Mouse (Mus musculus) hindbrain, embryonic 15.5 days (tissue): ENCODE results near the gene Vat1. TPM values are rescaled to one million over a fixed set of nuclear protein-coding genes. Genes with fewer than 3 reads are reported as not detected.

Experiments
- ATAC-seq: fragments of 200-750 bp; cut with Nextera tagmentation; 2 replicates; pipeline ENCODE4 v1.8.0; 2017; ENCODE audit warnings: low read depth, moderate number of reproducible peaks, moderate TSS enrichment; ENCODE audit not compliant: low FRiP score
- H3K27ac ChIP-seq: fragments of 300-500 bp; sonication (generic); replicated peaks from 2 replicates; pipeline ENCODE4 v1.5.1; 2015; ENCODE audit warnings: mild to moderate bottlenecking, inconsistent platforms
- H3K27me3 ChIP-seq: fragments of 300-500 bp; sonication (generic); 2 replicates; pipeline ENCODE4 v1.6.1; 2015; ENCODE audit warnings: control low read depth, inconsistent platforms
- H3K36me3 ChIP-seq: fragments of 300-500 bp; sonication (generic); 2 replicates; pipeline ENCODE4 v1.6.1; 2015; ENCODE audit warnings: control low read depth, inconsistent platforms
- H3K4me1 ChIP-seq: fragments of 300-500 bp; sonication (generic); replicated peaks from 2 replicates; pipeline ENCODE4 v1.6.1; 2015; ENCODE audit warnings: control low read depth, inconsistent platforms
- H3K4me2 ChIP-seq: fragments of 300-500 bp; sonication (generic); 2 replicates; pipeline ENCODE4 v1.6.1; 2015; ENCODE audit warnings: moderate library complexity, mild to moderate bottlenecking, inconsistent platforms
- H3K4me3 ChIP-seq: fragments of 300-500 bp; sonication (generic); 2 replicates; pipeline ENCODE4 v1.5.1; 2015; ENCODE audit warnings: mild to moderate bottlenecking, inconsistent platforms
- H3K9ac ChIP-seq: fragments of 300-500 bp; sonication (generic); 2 replicates; pipeline ENCODE4 v1.6.1; 2015; ENCODE audit warnings: inconsistent platforms
- H3K9me3 ChIP-seq: fragments of 300-500 bp; sonication (generic); 2 replicates; pipeline ENCODE4 v1.6.1; 2016; ENCODE audit warnings: control low read depth, inconsistent platforms
- WGBS: fragments of 180-500 bp; shearing (Covaris S2); methylation state at CpG from one replicate; pipeline ENCODE4 v1.1.7; 2015; 5-methylcytosine and 5-hydroxymethylcytosine counted together
- polyA plus RNA-seq: library from polyadenylated mRNA; unstranded; fragments of >200 nt; fragmentation: Nextera tagmentation; extraction: Ambion mirVana; gene quantifications from 2 replicates; pipeline ENCODE4 v1.2.1, GENCODE M21; 2015

Gene Vat1
- polyA plus RNA-seq = 123 and 135 TPM in 2 replicates

DNA sequence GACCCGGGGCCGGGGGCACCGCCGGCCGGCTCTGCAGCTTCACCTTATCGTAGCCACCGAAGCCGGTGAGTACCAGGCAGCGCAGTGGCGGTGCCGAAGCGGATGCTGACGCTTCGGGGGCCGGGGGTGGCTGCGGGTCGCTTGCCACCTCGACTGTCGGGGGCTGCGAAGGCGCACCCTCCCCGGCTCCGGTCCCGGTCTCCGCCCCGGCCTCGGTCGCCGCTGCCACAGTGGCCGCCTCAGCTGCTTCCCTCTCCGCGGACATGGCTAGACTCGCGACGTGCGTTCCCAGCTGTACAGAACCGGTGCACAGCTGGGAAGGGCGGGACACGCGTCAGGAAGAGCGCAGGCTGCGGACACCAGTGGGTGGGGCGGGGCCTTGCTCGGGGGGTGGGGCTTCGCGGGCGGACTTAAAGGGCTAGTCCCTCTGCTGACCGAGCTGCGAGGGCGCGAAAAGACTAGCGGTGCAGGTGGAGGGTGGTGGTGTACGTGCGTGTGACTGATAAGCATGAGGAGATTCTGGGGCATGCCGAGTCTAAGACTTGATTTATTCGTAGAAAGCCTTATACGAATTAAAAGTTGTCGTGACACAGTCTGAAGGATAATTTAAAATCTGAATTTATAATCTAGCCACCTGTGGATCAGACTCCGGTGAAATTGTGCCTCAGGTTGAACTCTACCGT is at the start of gene Vat1:
Gene Vat1 (minus strand): TSS at position 362 of the 683 bp plus-strand sequence.
- peak within 1 kb of the TSS; percentile 81 for H3K4me2 ChIP-seq
- H3K27ac ChIP-seq = peak within 1 kb of the TSS; percentile 96
- H3K4me3 ChIP-seq = peak within 1 kb of the TSS; percentile 95
- H3K36me3 ChIP-seq = peaks cover 15% of the 10 kb centered on the region
- H3K9ac ChIP-seq = peak within 1 kb of the TSS; percentile 96
- H3K27me3 ChIP-seq = no peaks in the 10 kb centered on the region
- H3K9me3 ChIP-seq = no peaks in the 10 kb centered on the region
- WGBS = under 1% methylated on average over 60 of the region's 60 CpGs
- peak; percentile 75 for ATAC-seq
- peaks cover 65% of the 10 kb centered on the region for H3K4me1 ChIP-seq

- Histone ChIP-seq H3K4me1 (no peaks in the 10 kb centered on the region), H3K4me2 (no peak overlapping the region), H3K4me3 (no peak overlapping the region), H3K36me3 (no peaks in the 10 kb centered on the region), H3K9ac (no peak overlapping the region), H3K27me3 (no peaks in the 10 kb centered on the region), H3K9me3 (no peaks in the 10 kb centered on the region), H3K27ac (no peak overlapping the region)
- WGBS = 91% methylated on average over 7 of the region's 7 CpGs
- no peak for ATAC-seq
Measured at GRCm38 (mm10) chr11:101507090-101507489, 41.1 kb upstream of the Vat1 start.

DNA sequence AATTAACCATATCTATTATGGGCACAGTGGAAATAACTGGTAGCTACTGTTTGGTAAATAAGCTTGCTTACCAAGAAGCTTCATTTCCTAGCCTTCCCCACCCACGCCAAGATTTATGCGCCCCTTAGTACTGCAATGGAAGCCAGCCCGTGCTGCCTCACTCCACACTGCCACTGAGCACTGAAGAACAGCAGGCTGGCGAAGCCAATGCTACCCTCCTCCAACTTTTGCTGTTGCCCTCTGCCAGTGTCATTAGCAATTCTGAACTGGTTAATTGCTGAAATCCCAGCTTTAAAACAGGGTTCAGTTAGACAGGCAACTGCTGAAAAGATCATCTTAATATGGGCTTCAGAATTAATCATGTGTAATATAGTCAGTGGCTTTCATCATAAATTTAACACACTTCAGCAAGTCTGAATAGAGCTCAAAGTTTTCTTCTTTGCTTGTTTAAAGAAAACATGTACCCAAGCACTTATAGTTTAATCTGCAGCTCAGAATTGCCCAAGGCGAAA is 40.3 kb upstream of the Vat1 start:
- H3K4me3 ChIP-seq = no peak overlapping the region
- no peak overlapping the region for H3K4me2 ChIP-seq
- 74% methylated on average over 5 of the region's 5 CpGs for WGBS
- H3K4me1 ChIP-seq = no peaks in the 10 kb centered on the region
- no peak overlapping the region for H3K9ac ChIP-seq
- H3K9me3 ChIP-seq = no peaks in the 10 kb centered on the region
- ATAC-seq = no peak
- no peaks in the 10 kb centered on the region for H3K27me3 ChIP-seq
- no peaks in the 10 kb centered on the region for H3K36me3 ChIP-seq
- no peak overlapping the region for H3K27ac ChIP-seq

DNA sequence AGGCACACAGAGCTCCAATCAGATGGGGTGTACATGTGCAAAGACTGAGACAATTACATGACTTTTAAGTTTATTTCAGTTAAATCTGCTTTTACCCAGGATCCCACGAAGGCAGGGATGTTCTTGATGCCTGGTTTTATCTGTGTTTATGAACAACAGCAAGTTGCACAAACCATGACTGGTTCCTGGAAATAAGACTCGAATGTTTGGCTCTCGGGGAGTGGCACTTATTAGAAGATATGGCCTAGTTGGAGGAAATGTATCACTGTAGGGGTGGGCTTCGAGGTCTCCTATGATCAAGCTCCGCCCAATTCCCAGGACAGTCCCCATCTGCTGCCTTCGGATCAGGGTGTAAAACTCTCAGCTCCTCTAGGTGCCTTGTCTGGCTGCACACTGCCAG is 20.1 kb upstream of the Vat1 start:
- H3K9ac ChIP-seq = no peak overlapping the region
- H3K36me3 ChIP-seq = no peaks in the 10 kb centered on the region
- ATAC-seq = no peak
- H3K27ac ChIP-seq = no peak overlapping the region
- H3K9me3 ChIP-seq = no peaks in the 10 kb centered on the region
- H3K4me1 ChIP-seq = 0 out of 2 replicates have a peak, but pooled peaks cover 3% of the 10 kb centered on the region
- H3K4me2 ChIP-seq = no peak overlapping the region
- WGBS = 76% methylated on average over 6 of the region's 6 CpGs
- H3K27me3 ChIP-seq = no peaks in the 10 kb centered on the region
- H3K4me3 ChIP-seq = no peak overlapping the region

GRCm38 (mm10) chr11:101485509-101486028 is 19.5 kb upstream of the Vat1 start:
- H3K4me1 ChIP-seq = 0 out of 2 replicates have a peak, but pooled peaks cover 3% of the 10 kb centered on the region
- no peak overlapping the region for H3K4me3 ChIP-seq
- H3K4me2 ChIP-seq = no peak overlapping the region
- no peak overlapping the region for H3K9ac ChIP-seq
- H3K27me3 ChIP-seq = no peaks in the 10 kb centered on the region
- no peaks in the 10 kb centered on the region for H3K36me3 ChIP-seq
- WGBS = 46% methylated on average over 6 of the region's 6 CpGs
- no peaks in the 10 kb centered on the region for H3K9me3 ChIP-seq
- H3K27ac ChIP-seq = no peak overlapping the region
- ATAC-seq = no peak

GRCm38 (mm10) chr11:101484814-101485213 is 18.8 kb upstream of the Vat1 start:
- peaks cover 3% of the 10 kb centered on the region; the same call in 1 of the 2 replicates for H3K4me1 ChIP-seq
- WGBS = 88% methylated on average over 7 of the region's 7 CpGs
- no peak overlapping the region for H3K27ac ChIP-seq
- H3K27me3 ChIP-seq = no peaks in the 10 kb centered on the region
- H3K9ac ChIP-seq = no peak overlapping the region
- no peaks in the 10 kb centered on the region for H3K36me3 ChIP-seq
- H3K9me3 ChIP-seq = no peaks in the 10 kb centered on the region
- H3K4me2 ChIP-seq = no peak overlapping the region
- no peak for ATAC-seq
- no peak overlapping the region for H3K4me3 ChIP-seq

GRCm38 (mm10) chr11:101484245-101484644 is 18.2 kb upstream of the Vat1 start:
- 66% methylated on average over 6 of the region's 6 CpGs for whole genome bisulfite sequencing
- H3K4me1 ChIP-seq = peaks cover 7% of the 10 kb centered on the region
- no peak overlapping the region for H3K4me3 ChIP-seq
- H3K9ac ChIP-seq = no peak overlapping the region
- 0 out of 2 replicates have a peak overlapping the region, but pooled peaks have one; percentile 4 for H3K27ac ChIP-seq
- H3K4me2 ChIP-seq = no peak overlapping the region
- H3K36me3 ChIP-seq = no peaks in the 10 kb centered on the region
- no peaks in the 10 kb centered on the region for H3K9me3 ChIP-seq
- no peaks in the 10 kb centered on the region for H3K27me3 ChIP-seq
- ATAC-seq = no peak

- Histone ChIP-seq H3K4me2 (no peak overlapping the region), H3K36me3 (no peaks in the 10 kb centered on the region), H3K27me3 (no peaks in the 10 kb centered on the region), H3K9ac (no peak overlapping the region), H3K4me1 (peaks cover 11% of the 10 kb centered on the region), H3K4me3 (no peak overlapping the region), H3K9me3 (no peaks in the 10 kb centered on the region), H3K27ac (0 out of 2 replicates have a peak overlapping the region, but pooled peaks have one; percentile 4)
- no peak for ATAC-seq
- 11% methylated on average over 3 of the region's 3 CpGs for WGBS
Measured at GRCm38 (mm10) chr11:101483804-101484203, 17.8 kb upstream of the Vat1 start.

DNA sequence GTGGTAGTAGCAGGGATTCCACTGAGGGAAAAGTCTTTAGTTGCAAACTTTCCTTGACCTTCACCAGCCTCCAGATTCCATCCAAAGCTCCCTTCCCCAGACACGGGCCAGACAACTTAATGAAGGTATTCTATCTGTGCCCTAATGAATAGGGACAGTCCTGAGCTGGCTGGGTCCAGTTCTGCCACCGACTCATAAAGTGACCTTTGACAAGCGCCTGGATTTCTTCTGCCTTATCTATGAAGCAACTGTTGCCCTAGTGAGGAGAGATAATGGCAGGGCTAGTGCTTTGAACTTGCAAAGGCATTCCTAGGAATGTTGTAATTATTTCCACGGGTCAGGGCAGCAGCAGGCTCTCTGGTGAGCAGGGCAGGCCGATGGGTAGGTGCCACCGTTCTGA is 14.9 kb upstream of the Vat1 start:
- H3K27me3 ChIP-seq = no peaks in the 10 kb centered on the region
- no peak overlapping the region for H3K9ac ChIP-seq
- no peaks in the 10 kb centered on the region for H3K9me3 ChIP-seq
- no peak overlapping the region for H3K4me3 ChIP-seq
- H3K4me2 ChIP-seq = no peak overlapping the region
- ATAC-seq = no peak
- 55% methylated on average over 6 of the region's 6 CpGs for WGBS
- H3K36me3 ChIP-seq = no peaks in the 10 kb centered on the region
- no peak overlapping the region for H3K27ac ChIP-seq
- peaks cover 21% of the 10 kb centered on the region for H3K4me1 ChIP-seq

DNA sequence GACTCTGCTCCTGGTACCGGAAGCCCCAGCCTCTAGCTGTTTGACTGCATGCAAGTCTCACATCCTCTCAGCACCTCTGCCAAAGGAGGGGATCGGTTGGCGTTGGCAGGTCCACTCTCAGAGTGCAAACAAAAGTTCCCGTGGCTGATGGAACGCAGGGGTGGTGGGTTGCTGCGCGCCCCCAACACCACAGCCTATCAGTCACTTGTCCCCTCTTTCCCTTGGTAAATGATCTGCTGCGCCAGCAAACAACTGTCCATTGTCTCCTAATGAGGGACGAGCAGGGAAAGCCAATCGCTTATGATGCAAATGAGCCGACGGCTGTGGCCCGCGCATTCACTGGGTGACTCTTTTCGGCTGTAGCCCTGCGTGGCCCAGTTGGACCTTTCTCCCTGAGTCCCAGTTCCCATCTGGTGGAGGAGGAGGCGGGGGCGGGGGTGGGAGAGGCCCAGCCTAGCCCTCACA is 13.2 kb upstream of the Vat1 start:
- peak; percentile 50 for ATAC-seq

GRCm38 (mm10) chr11:101477552-101478211 is 11.7 kb upstream of the Vat1 start:
- no peak overlapping the region for H3K4me3 ChIP-seq
- H3K9me3 ChIP-seq = no peaks in the 10 kb centered on the region
- H3K4me2 ChIP-seq = peak overlapping the region; percentile 11
- H3K27ac ChIP-seq = peak overlapping the region; percentile 74
- H3K36me3 ChIP-seq = no peaks in the 10 kb centered on the region
- peak; percentile 78 for ATAC-seq
- no peaks in the 10 kb centered on the region for H3K27me3 ChIP-seq
- peaks cover 22% of the 10 kb centered on the region for H3K4me1 ChIP-seq
- no peak overlapping the region for H3K9ac ChIP-seq
- WGBS = 12% methylated on average over 10 of the region's 10 CpGs

More for the DNA sequence above, 13.2 kb upstream of the Vat1 start:
- H3K4me2 ChIP-seq = peak overlapping the region; percentile 47
- peaks cover 23% of the 10 kb centered on the region for H3K4me1 ChIP-seq
- peak overlapping the region; percentile 11; the same call in 1 of the 2 replicates for H3K4me3 ChIP-seq
- no peaks in the 10 kb centered on the region for H3K9me3 ChIP-seq
- WGBS = 5% methylated on average over 18 of the region's 18 CpGs
- no peak overlapping the region for H3K9ac ChIP-seq
- no peaks in the 10 kb centered on the region for H3K36me3 ChIP-seq
- H3K27me3 ChIP-seq = no peaks in the 10 kb centered on the region
- peak overlapping the region; percentile 74 for H3K27ac ChIP-seq

DNA sequence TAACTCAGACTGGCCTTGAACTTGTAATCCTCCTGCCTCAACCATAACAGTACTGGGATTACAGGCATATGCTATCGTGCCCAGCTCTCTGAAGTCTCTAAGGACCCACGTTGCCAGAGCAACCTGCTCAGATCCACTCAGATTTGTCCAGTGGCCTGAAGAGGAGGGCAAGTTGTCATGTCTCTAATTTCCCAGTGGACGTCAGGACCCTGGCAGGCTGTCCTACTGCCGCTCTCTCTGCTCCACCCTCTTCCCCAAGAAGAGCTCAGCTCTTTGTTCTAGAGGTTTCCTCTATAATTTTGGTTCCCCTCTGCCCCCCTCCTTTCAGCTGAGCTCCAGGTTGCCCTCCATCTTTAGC is 11.1 kb upstream of the Vat1 start:
- H3K9ac ChIP-seq = no peak overlapping the region
- WGBS = 5% methylated on average over 4 of the region's 4 CpGs
- H3K4me2 ChIP-seq = peak overlapping the region; percentile 11; the same call in 1 of the 2 replicates
- H3K36me3 ChIP-seq = no peaks in the 10 kb centered on the region; the same call in 1 of the 2 replicates
- H3K9me3 ChIP-seq = no peaks in the 10 kb centered on the region
- H3K27ac ChIP-seq = peak overlapping the region; percentile 74
- peaks cover 25% of the 10 kb centered on the region for H3K4me1 ChIP-seq
- H3K4me3 ChIP-seq = no peak overlapping the region
- ATAC-seq = peak; percentile 65
- H3K27me3 ChIP-seq = no peaks in the 10 kb centered on the region
